Mouse (Mus musculus): ENCODE measurements around the gene Itgb4. TPM values are rescaled to one million over a fixed set of nuclear protein-coding genes. Genes with fewer than 3 reads are reported as not detected.

The Itgb4 gene
- 0.18 to 1.8 TPM (median 0.19 TPM) in 3 of 4 replicates, not detected in the other for total RNA-seq (2023)

DNA sequence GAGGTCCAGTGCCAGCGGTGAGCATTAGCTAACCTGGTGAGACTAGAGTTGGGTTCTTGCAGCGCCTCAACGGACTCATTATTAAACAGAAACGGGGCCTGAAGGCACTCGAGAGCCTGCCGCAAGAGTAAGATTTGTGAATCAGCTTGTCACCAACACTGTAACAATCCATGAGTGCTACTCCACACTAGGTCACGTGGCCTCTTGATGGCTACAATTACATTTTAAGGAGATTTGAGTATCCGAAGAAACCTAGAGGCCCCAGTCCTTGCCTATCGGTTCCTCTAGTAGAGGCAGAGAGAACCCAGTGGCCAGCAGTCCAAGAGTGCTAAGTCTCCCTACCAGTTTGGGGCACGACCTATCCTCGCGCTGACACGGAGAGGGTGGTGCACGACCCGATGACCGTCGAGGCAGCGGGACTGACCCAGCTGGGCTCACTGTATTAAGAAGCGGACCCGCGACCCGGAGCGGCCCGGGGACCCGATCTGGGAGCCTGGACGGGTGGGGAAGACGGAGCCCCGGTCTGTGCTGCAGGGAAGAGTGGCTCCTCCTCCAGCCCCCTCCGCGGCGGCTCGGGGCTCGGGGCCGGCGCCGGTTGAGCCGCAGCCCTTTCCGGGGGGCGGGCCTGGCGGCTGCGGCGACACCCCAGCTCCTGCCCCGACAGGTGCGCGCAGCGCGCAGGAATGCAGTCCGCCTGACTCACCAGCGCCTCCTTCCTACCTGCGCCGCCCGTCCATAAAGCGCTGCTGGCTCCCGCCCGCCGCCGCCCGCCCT is at the start of gene Itgb4:
Gene Itgb4, plus strand, starts transcription at position 401 of the 774 bp plus-strand sequence.

DNA sequence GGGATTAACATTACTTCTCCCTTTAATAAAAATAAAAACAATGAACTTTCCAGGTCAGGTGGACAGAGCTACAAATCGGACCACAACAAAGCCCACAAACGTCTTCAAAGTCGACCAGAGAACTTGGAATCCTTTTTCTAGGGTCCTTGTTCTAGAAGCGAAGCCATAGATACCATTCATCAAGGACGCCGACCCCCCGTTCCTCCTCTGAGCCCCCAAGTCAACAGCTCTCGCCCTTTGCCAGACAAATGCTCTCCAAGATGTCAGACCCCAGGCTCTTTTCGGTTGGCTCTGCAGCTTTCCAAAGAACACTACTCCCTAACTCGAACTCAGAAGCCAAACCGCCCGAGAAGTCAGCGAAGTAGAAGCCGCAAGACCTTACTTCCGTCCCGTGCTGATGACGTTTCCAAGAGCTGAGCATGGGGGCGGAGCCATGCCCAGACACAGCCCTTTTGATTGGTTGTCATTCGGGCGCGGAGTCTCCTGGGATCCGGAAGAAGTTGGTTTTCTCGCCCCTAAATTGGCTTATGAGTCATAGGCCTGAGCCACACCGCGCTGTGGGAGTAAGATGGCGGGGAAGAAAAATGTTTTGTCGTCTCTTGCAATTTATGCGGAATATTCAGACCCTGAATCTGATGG is 41.3 kb upstream of the Itgb4 start, which contains the start of the genes Sap30bp and Recql5:
Gene Sap30bp, plus strand, starts transcription at position 175 of the 639 bp plus-strand sequence.
Gene Recql5, minus strand, starts transcription at position 370 of the 639 bp plus-strand sequence.

DNA sequence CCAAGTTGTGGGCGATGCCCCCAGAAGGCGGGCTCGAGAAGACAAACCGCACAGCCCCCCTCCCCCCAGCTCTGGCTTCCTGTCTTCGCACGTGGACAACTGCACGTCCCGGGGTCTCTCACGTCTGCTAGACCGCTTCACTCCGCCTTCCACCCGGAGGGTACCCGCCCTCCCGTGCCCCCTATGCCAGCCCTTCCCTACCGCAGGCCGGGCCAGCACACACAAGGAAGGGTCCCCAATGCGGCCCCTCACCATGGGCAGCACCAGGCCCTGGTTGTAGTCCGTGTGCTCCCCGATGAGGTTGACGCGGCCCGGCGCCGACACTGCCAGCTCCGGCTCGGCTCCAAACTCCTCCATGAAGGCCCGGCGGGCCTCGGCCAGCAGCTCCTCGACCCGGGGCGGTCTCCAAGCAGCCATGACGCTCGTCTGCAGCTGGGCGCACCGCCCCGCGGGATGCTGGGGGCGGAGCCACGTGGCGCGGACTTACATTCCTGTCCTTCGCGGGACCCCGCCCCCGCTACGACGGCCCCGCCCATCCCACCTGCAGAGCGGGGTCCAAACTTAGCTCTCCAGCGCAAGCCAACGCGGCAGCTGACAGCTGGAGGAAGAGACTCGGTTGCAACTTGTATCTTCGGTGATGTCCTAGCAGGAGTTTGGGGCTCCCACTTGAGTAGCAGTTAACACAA is 37.9 kb downstream of the Itgb4 start, which contains the start of gene Galk1:
Gene Galk1, minus strand, starts transcription at position 458 of the 686 bp plus-strand sequence.

DNA sequence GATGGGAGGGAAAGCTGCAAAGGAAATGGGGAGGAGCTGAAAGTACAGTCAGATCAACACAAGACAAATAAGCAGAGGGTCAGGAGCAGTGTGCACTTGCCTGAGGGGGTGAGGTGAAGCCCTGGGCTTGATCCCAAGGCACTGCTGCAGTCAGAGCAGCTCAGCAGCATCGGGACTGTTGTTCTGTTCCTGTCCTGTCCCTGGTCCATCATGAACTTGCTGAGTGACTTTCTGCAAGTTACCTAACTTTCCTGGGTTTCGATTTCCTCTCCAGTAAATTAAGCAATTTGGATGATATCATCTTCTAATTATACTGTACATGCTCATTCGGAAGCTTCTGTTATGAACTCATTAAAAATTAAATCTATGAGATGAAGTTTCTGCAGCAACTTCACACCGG is 53.2 kb downstream of the Itgb4 start, which contains the start of gene H3f3b:
Gene H3f3b, minus strand, starts transcription at position 207 of the 400 bp plus-strand sequence.

DNA sequence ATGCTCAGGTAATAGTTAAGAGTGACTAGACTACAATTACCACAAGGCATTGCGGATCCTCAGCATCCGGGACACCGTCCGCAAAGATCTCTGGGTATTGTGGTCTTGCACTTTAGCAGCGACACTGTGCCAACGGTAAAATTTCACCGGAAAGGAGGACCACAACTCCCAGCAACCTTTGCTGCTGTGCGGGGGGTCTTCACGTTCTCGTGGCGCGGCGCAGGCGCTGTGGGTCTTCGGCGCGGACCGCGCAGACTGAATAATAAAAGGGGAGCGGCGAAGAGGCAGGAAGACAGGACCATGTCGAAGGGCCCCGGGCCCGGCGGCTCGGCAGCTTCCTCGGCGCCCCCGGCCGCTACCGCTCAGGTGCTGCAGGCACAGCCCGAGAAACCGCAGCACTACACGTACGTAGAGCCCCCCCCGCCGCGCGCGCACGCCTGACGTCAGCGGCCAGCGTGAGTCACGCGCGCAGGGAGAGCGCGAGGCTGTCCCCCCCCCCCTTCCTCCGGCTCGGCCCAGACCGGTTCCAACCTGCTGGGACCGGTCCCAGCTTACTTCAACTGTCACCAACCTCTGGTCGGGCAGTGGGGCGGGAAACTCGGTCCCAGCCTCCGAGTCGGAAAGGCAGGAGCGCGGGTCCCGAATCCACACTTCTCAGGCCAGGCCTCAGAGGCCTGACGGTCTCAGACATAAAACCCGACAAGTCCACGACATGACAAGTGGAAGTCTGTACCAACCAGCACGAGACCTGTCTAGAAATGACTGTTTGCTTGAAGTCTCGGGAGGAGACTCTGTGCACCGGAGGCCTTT is 55.8 kb downstream of the Itgb4 start, which contains the start of gene Unk:
Gene Unk, plus strand, starts transcription at position 235 of the 810 bp plus-strand sequence.

Other genes starting within 250 kb of the Itgb4 start
- 44.2 to 57.0 TPM (median 51.8 TPM) in 4 replicates for gene Tmem94, start 209.3 kb upstream of the Itgb4 start, total RNA-seq (2023)
- 3.6 to 6.4 TPM (median 4.4 TPM) in 4 replicates for gene Caskin2, start 161.1 kb upstream of the Itgb4 start, total RNA-seq (2023)
- gene Tsen54, start 160.0 kb upstream of the Itgb4 start, total RNA-seq (2023) = 31.5 to 33.3 TPM (median 32.9 TPM) in 4 replicates
- gene Llgl2, start 150.7 kb upstream of the Itgb4 start, total RNA-seq (2023) = 25.7 to 39.1 TPM (median 29.7 TPM) in 4 replicates
- gene Myo15b, start 116.3 kb upstream of the Itgb4 start, total RNA-seq (2023) = 0.39 to 0.54 TPM (median 0.53 TPM) in 3 of 4 replicates, not detected in the other
- not detected in 4 replicates for gene Smim5, start 74.7 kb upstream of the Itgb4 start, total RNA-seq (2023)
- not detected in 4 replicates for gene Smim6, start 62.7 kb upstream of the Itgb4 start, total RNA-seq (2023)
- 38.0 to 55.8 TPM (median 40.2 TPM) in 4 replicates for gene Sap30bp, start 41.4 kb upstream of the Itgb4 start, total RNA-seq (2023)
- gene Recql5, start 41.2 kb upstream of the Itgb4 start, total RNA-seq (2023) = 55.1 to 64.6 TPM (median 58.9 TPM) in 4 replicates
- 17.5 to 20.1 TPM (median 19.0 TPM) in 4 replicates for gene Galk1, start 38.0 kb downstream of the Itgb4 start, total RNA-seq (2023)
- 3,317 to 3,559 TPM (median 3,439 TPM) in 4 replicates for gene H3f3b, start 53.3 kb downstream of the Itgb4 start, total RNA-seq (2023)
- 81.4 to 104 TPM (median 94.5 TPM) in 4 replicates for gene Unk, start 55.6 kb downstream of the Itgb4 start, total RNA-seq (2023)
- 51.9 to 63.8 TPM (median 57.8 TPM) in 4 replicates for gene Unc13d, start 103.3 kb downstream of the Itgb4 start, total RNA-seq (2023)
- gene Wbp2, start 112.3 kb downstream of the Itgb4 start, total RNA-seq (2023) = 281 to 313 TPM (median 301 TPM) in 4 replicates
- gene Trim47, start 152.5 kb downstream of the Itgb4 start, total RNA-seq (2023) = 0.36 to 2.8 TPM (median 0.91 TPM) in 4 replicates
- 34.0 to 37.5 TPM (median 35.3 TPM) in 4 replicates for gene Trim65, start 156.4 kb downstream of the Itgb4 start, total RNA-seq (2023)
- 55.2 to 60.4 TPM (median 56.1 TPM) in 4 replicates for gene Mrpl38, start 164.2 kb downstream of the Itgb4 start, total RNA-seq (2023)
- 34.0 to 40.7 TPM (median 37.1 TPM) in 4 replicates for gene Fbf1, start 193.5 kb downstream of the Itgb4 start, total RNA-seq (2023)
- 44.4 to 61.0 TPM (median 49.8 TPM) in 4 replicates for gene Ten1, start 224.1 kb downstream of the Itgb4 start, total RNA-seq (2023)
- gene Acox1, start 224.3 kb downstream of the Itgb4 start, total RNA-seq (2023) = 28.1 to 37.5 TPM (median 32.6 TPM) in 4 replicates